Mouse (Mus musculus) stomach, embryonic 16.5 days (tissue): Measurements from ENCODE around the gene Tex37. TPM values are rescaled to one million over a fixed set of nuclear protein-coding genes. Genes with fewer than 3 reads are reported as not detected.

ENCODE experiments used
- ATAC-seq: fragments of 200-750 bp; cut with Nextera tagmentation; 2 replicates; pipeline ENCODE4 v1.8.0; 2017; ENCODE audit warnings: moderate number of reproducible peaks, moderate TSS enrichment; ENCODE audit not compliant: insufficient read depth, low FRiP score
- H3K27ac ChIP-seq: fragments of 300-500 bp; sonication (generic); 2 replicates; pipeline ENCODE4 v1.5.1; 2014; ENCODE audit warnings: low read length
- H3K27me3 ChIP-seq: fragments of 300-500 bp; sonication (generic); 2 replicates; pipeline ENCODE4 v1.6.1; 2014; ENCODE audit warnings: low read length, control low read depth, mixed read lengths; ENCODE audit not compliant: control insufficient read depth, insufficient read depth
- H3K36me3 ChIP-seq: fragments of 300-500 bp; sonication (generic); 2 replicates; pipeline ENCODE4 v1.6.1; 2014; ENCODE audit warnings: low read length; ENCODE audit not compliant: control insufficient read depth, insufficient read depth
- H3K4me1 ChIP-seq: fragments of 300-500 bp; sonication (generic); 2 replicates; pipeline ENCODE4 v1.6.1; 2014; ENCODE audit warnings: low read length, control low read depth, mixed read lengths; ENCODE audit not compliant: control insufficient read depth, insufficient read depth
- H3K4me2 ChIP-seq: fragments of 300-500 bp; sonication (generic); 2 replicates; pipeline ENCODE4 v1.6.1; 2014; ENCODE audit warnings: low read depth, low read length, mixed read lengths
- H3K4me3 ChIP-seq: fragments of 300-500 bp; sonication (generic); replicated peaks from 2 replicates; pipeline ENCODE4 v1.5.1; 2014; ENCODE audit warnings: mild to moderate bottlenecking, low read length
- H3K9ac ChIP-seq: fragments of 300-500 bp; sonication (generic); 2 replicates; pipeline ENCODE4 v1.6.1; 2014; ENCODE audit warnings: low read length
- H3K9me3 ChIP-seq: fragments of 300-500 bp; sonication (generic); replicated peaks from 2 replicates; pipeline ENCODE4 v1.6.1; 2016; ENCODE audit warnings: low read length, control low read depth; ENCODE audit not compliant: control insufficient read depth
- WGBS: fragments of 180-500 bp; shearing (Covaris S2); extraction: QIAGEN DNeasy Blood & Tissue Kit; methylation state at CpG from one replicate; pipeline ENCODE4 v1.1.7; 2014; 5-methylcytosine and 5-hydroxymethylcytosine counted together
- polyA plus RNA-seq: library from polyadenylated mRNA; unstranded; fragments of >200 nt; fragmentation: Nextera tagmentation; extraction: Ambion mirVana; gene quantifications from 2 replicates; pipeline ENCODE4 v1.2.1, GENCODE M21; 2015

The Tex37 gene
- polyA plus RNA-seq, 1 experiment from 2014 or later: not detected

- no peaks in the 10 kb centered on the region for H3K9me3 ChIP-seq
- H3K9ac ChIP-seq: no peak overlapping the region
- no peak for ATAC-seq
- no peak overlapping the region for H3K4me3 ChIP-seq
- H3K27ac ChIP-seq: no peak overlapping the region
- H3K27me3 ChIP-seq: peaks cover 6% of the 10 kb centered on the region; the same call in 1 of the 2 replicates
- H3K36me3 ChIP-seq: peaks cover 6% of the 10 kb centered on the region; the same call in 1 of the 2 replicates
- peaks cover 5% of the 10 kb centered on the region; the same call in 1 of the 2 replicates for H3K4me1 ChIP-seq
- 88% methylated on average over 7 of the region's 7 CpGs for WGBS
- H3K4me2 ChIP-seq: no peak overlapping the region
Measured at GRCm38 (mm10) chr6:70909572-70909971, 9.2 kb downstream of the Tex37 start.

- ATAC-seq: no peak
- Histone ChIP-seq H3K4me2 (no peak overlapping the region), H3K4me3 (no peak overlapping the region), H3K9ac (no peak overlapping the region), H3K27ac (no peak overlapping the region), H3K36me3 (peaks cover 16% of the 10 kb centered on the region), H3K9me3 (no peaks in the 10 kb centered on the region), H3K4me1 (no peaks in the 10 kb centered on the region), H3K27me3 (no peaks in the 10 kb centered on the region)
- WGBS: 85% methylated on average over 5 of the region's 5 CpGs
Measured at GRCm38 (mm10) chr6:70903689-70904088, 15.0 kb downstream of the Tex37 start.

DNA sequence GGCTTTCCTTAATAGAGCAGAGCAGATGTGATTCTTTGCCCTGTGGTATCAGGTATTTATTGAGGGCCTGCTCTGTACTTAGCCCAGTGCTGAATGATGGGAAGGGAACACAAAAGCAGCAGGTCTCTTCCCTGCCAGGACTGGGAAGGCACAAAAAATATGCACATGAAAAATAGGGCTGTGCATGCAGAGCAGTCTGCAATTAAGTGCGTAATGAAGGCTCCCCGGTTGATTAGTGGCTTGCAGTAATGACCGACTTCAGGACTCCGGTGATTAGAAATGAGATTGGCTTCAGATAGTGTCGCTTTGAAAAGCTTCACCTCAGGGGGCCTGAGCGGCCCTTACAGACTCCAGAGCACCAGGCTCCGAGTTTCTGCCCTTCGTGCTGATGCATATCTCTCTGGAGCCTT, 19.1 kb downstream of the Tex37 start:
- Histone ChIP-seq H3K36me3 (peaks cover 10% of the 10 kb centered on the region; the same call in 1 of the 2 replicates), H3K4me1 (no peaks in the 10 kb centered on the region), H3K9ac (no peak overlapping the region), H3K27me3 (no peaks in the 10 kb centered on the region), H3K4me3 (no peak overlapping the region), H3K9me3 (no peaks in the 10 kb centered on the region), H3K4me2 (no peak overlapping the region), H3K27ac (no peak overlapping the region)
- ATAC-seq: no peak
- WGBS: 70% methylated on average over 8 of the region's 8 CpGs

DNA sequence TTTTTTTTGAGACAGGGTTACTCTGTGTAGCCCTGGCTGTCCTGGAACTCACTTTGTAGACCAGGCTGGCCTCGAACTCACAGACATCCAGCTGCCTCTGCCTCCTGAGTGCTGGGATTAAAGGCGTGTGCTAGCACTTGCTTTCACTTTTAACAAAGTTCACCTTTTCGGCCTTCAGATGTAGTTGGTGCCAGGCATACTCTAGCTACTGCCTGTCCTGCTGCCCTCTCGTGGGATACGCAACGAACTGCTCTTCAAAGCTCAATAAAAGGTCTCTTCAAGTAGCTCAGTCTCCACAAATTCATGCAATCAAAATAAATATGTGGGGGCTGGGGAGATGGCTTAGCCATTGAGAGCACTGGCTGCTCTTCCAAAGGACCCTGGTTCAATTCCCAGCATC, 20.6 kb downstream of the Tex37 start:
- 81% methylated on average over 6 of the region's 6 CpGs for WGBS
- H3K9ac ChIP-seq: no peak overlapping the region
- no peak for ATAC-seq
- H3K4me1 ChIP-seq: no peaks in the 10 kb centered on the region
- H3K4me3 ChIP-seq: no peak overlapping the region
- H3K36me3 ChIP-seq: peaks cover 10% of the 10 kb centered on the region; the same call in 1 of the 2 replicates
- H3K27ac ChIP-seq: no peak overlapping the region
- H3K9me3 ChIP-seq: no peaks in the 10 kb centered on the region
- no peaks in the 10 kb centered on the region for H3K27me3 ChIP-seq
- H3K4me2 ChIP-seq: no peak overlapping the region

DNA sequence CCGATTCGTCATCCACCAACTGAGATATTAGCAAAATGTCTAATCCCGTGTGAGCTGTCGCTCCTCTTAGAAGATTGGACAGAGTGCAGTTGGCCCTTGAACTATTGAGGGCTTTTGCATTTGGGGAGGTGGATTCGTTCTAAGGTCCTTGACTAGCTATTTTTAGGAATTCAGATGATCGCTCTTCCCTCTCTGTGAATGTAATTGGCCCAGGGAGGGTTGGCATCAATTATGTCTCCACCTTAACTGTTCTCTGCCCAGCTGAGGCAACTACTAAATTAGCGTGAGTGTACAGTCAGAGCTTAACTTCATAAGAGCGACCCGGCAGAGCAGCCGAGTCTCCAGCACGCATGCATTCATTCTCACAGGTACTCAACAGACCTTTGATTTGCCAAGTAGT, 30.7 kb downstream of the Tex37 start:
- WGBS: 91% methylated on average over 11 of the region's 11 CpGs
- H3K27me3 ChIP-seq: no peaks in the 10 kb centered on the region
- no peak overlapping the region for H3K27ac ChIP-seq
- peaks cover 17% of the 10 kb centered on the region for H3K36me3 ChIP-seq
- H3K4me1 ChIP-seq: no peaks in the 10 kb centered on the region
- no peak overlapping the region for H3K9ac ChIP-seq
- ATAC-seq: no peak
- no peaks in the 10 kb centered on the region for H3K9me3 ChIP-seq
- H3K4me2 ChIP-seq: no peak overlapping the region
- no peak overlapping the region for H3K4me3 ChIP-seq

DNA sequence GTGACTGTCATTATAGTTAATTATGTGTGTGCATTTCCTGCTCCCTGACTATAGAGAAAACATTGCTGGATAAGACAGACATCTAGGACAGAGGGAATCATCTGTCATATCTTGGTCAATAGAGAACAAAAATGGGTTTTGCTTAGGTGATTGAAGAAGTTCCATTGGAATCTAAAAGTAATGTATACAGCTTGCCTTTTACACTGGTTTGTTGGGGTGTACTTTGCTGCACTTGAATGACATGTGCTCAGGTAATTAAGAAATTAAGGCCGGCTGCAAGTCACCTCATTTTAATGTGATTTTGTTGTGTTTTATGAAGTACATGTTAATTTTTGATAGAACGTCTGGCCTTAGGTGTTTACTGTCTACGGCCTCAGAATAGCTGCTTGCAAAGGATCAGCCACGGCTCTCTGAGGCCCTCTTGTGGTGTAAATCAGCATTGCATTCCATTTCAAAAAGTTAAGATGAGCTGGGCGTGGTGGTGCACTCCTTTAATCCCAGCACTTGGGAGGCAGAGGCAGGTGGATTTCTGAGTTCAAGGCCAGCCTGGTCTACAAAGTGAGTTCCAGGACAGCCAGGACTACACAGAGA, 37.9 kb downstream of the Tex37 start:
- peaks cover 9% of the 10 kb centered on the region; the same call in 1 of the 2 replicates for H3K36me3 ChIP-seq

DNA sequence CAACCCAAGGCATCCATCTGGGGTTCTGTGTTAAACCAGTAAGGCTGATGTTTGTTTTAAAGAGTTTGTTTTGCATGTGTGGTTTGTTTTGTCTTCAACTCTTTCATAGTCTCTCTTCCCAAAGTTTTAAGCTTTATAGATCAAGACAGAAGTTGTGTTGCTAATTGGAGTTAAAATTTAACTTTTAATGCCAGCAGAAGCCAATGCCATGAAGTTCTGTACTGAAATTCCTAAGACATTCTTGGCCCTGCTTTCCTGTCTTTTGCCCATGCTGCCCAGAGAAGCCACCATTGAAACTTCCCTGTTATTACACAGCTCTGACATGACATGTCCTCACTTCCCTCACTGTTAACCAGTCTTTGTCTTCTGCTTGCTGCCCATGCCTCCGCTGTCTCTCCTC, 43.7 kb downstream of the Tex37 start:
- WGBS: 95% methylated on average over 1 of the region's 1 CpGs
- Histone ChIP-seq H3K27me3 (no peaks in the 10 kb centered on the region), H3K4me3 (no peak overlapping the region)

More for the DNA sequence above, 37.9 kb downstream of the Tex37 start:
- Histone ChIP-seq H3K9me3 (no peaks in the 10 kb centered on the region), H3K4me1 (no peaks in the 10 kb centered on the region), H3K9ac (no peak overlapping the region), H3K4me2 (no peak overlapping the region), H3K27me3 (no peaks in the 10 kb centered on the region), H3K27ac (no peak overlapping the region), H3K4me3 (no peak overlapping the region)
- ATAC-seq: no peak
- WGBS: 13% methylated on average over 5 of the region's 5 CpGs

DNA sequence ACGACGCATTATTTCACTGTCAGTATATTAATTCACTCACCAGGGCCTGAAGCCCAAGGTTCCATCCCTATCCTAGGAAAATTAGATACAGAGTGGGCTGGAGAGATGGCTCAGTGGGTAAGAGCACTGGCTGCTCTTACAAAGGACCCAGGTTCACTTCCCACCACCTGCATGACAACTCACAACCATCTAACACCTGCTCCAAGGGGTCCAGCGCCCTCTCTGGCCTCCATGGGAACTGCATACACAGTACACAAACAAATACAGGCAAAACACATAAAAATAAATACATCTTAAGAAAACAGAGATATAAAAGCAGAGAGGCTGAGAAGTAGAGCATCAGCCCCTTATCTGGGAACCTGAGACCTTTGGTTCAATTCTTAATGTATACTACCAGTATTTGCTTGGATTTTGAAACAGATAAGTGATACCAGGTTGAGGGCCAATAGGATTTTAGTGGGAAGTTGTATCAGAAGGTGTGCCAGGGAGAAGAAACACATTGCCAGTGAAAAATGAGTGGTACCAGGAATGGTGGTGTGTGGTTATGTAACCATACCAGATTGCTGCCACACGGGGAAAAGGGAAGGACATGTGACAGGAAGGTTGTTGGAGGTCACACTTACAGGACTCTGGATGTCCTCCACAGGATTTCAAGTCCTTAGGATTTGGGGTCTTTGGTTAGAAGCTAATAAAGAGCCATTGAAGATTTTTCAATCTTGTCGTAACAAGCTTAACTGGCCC, 44.5 kb downstream of the Tex37 start:
- Histone ChIP-seq H3K4me3 (no peak overlapping the region), H3K27me3 (no peaks in the 10 kb centered on the region), H3K4me2 (no peak overlapping the region), H3K36me3 (peaks cover 2% of the 10 kb centered on the region; the same call in 1 of the 2 replicates), H3K9me3 (no peaks in the 10 kb centered on the region), H3K9ac (no peak overlapping the region), H3K27ac (no peak overlapping the region), H3K4me1 (peaks cover 10% of the 10 kb centered on the region)
- 71% methylated on average over 5 of the region's 5 CpGs for WGBS
- no peak for ATAC-seq

More for the DNA sequence above, 43.7 kb downstream of the Tex37 start:
- Histone ChIP-seq H3K36me3 (peaks cover 4% of the 10 kb centered on the region; the same call in 1 of the 2 replicates), H3K9ac (no peak overlapping the region), H3K4me2 (no peak overlapping the region), H3K9me3 (no peaks in the 10 kb centered on the region), H3K27ac (no peak overlapping the region), H3K4me1 (peaks cover 10% of the 10 kb centered on the region)
- ATAC-seq: no peak

DNA sequence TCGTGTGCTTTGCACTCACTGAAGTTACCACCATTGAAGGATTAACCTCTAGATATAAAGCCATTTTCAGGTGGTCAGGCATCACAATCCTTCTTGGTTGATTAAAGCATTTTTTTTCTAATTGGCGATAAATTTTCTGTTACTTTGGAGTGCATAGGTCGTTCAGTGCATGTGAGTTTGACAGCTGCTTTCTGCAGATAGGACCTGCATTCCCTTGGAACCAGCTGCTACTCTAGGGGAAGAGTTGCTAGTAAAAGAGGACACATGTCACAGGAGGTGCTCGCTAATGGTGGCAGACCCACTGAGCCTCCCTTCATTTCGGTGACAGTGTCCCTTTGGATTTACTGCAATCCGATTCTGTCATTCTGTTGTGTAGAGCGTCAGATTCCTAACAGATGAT, 46.2 kb downstream of the Tex37 start:
- peaks cover 10% of the 10 kb centered on the region for H3K4me1 ChIP-seq
- no peak overlapping the region for H3K4me3 ChIP-seq
- no peak overlapping the region for H3K4me2 ChIP-seq
- H3K9me3 ChIP-seq: no peaks in the 10 kb centered on the region
- H3K27ac ChIP-seq: no peak overlapping the region
- 0 out of 2 replicates have a peak, but pooled peaks have one; percentile 27 for ATAC-seq
- no peak overlapping the region for H3K9ac ChIP-seq
- H3K27me3 ChIP-seq: no peaks in the 10 kb centered on the region
- WGBS: 63% methylated on average over 7 of the region's 7 CpGs
- H3K36me3 ChIP-seq: no peaks in the 10 kb centered on the region
